Mouse (Mus musculus): ENCODE measurements around the gene Rpl7a. TPM values are rescaled to one million over a fixed set of nuclear protein-coding genes. Genes with fewer than 3 reads are reported as not detected.
A peak's percentile ranks its signal among the peaks of the same experiment; 100 is the strongest.

The Rpl7a gene
- total and polyA plus RNA-seq, 2 experiments = 398 to 721 TPM

DNA sequence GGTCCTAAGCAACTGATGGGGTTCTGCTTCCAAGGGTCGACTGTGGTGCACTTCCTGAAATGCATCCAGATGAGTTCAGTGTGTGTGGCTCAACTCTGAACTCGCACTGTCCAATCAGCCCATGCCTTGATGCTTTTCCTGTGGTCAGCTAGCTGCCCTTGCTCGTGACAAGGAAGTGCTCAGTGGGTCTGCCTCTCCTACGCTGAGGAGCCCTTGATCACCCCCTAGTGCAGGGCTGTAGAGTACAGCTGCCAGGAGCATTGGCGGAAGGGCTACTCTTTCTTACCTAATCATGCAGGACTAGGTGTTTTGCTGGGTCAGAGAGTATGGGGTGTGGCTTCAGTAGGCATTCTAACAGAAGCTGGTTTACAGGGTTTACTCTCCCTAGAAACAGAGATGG lies 31.0 kb downstream of the Rpl7a start:
- H3K27me3 ChIP-seq (ENCODE audit: control insufficient read depth, insufficient read depth, low read length) = no peaks in the 10 kb centered on the region
- no peaks in the 10 kb centered on the region for H3K79me2 ChIP-seq (ENCODE audit: control insufficient read depth, insufficient read depth, low read length)
- no peaks in the 10 kb centered on the region for H3K4me1 ChIP-seq (ENCODE audit: control insufficient read depth, insufficient read depth, low read length)
- no peak for DNase-seq (ENCODE audit: extremely low read depth, low read depth, low spot score)
- no peak overlapping the region for H3K27ac ChIP-seq (replicated peaks; ENCODE audit: insufficient read depth, low read depth, low read length)
- H3K9ac ChIP-seq (ENCODE audit: low read depth, low read length) = no peak overlapping the region
- TF ChIP-seq POLR2A (IDR thresholded peaks at IDR 0.05; ENCODE audit: extremely low read depth, insufficient read depth, low read length) = no peak
- peak; percentile 54 for TF ChIP-seq CTCF (IDR thresholded peaks at IDR 0.05; ENCODE audit: low read depth, low read length)
- 35% methylated on average over 5 of the region's 5 CpGs for WGBS
- no peaks in the 10 kb centered on the region for H3K36me3 ChIP-seq (ENCODE audit: control insufficient read depth, insufficient read depth, low read length)
- H3K4me3 ChIP-seq (ENCODE audit: insufficient read depth, low read depth, low read length) = no peak overlapping the region

- 83% methylated on average over 3 of the region's 3 CpGs for WGBS
- no peak for TF ChIP-seq CTCF (IDR thresholded peaks at IDR 0.05; ENCODE audit: low read depth, low read length)
- no peak for TF ChIP-seq POLR2A (IDR thresholded peaks at IDR 0.05; ENCODE audit: extremely low read depth, insufficient read depth, low read length)
- Histone ChIP-seq H3K36me3 (ENCODE audit: control insufficient read depth, insufficient read depth, low read length) (no peaks in the 10 kb centered on the region), H3K27me3 (ENCODE audit: control insufficient read depth, insufficient read depth, low read length) (no peaks in the 10 kb centered on the region), H3K4me1 (ENCODE audit: control insufficient read depth, insufficient read depth, low read length) (no peaks in the 10 kb centered on the region), H3K27ac (replicated peaks; ENCODE audit: insufficient read depth, low read depth, low read length) (no peak overlapping the region), H3K9ac (ENCODE audit: low read depth, low read length) (no peak overlapping the region), H3K79me2 (ENCODE audit: control insufficient read depth, insufficient read depth, low read length) (no peaks in the 10 kb centered on the region), H3K4me3 (ENCODE audit: insufficient read depth, low read depth, low read length) (no peak overlapping the region)
- no peak for DNase-seq (ENCODE audit: extremely low read depth, low read depth, low spot score)
Measured at GRCm38 (mm10) chr2:26943253-26943652, 32.7 kb downstream of the Rpl7a start.

GRCm38 (mm10) chr2:26950411-26950810 lies 39.8 kb downstream of the Rpl7a start:
- no peaks in the 10 kb centered on the region for H3K79me2 ChIP-seq (ENCODE audit: control insufficient read depth, insufficient read depth, low read length)
- no peaks in the 10 kb centered on the region for H3K4me1 ChIP-seq (ENCODE audit: control insufficient read depth, insufficient read depth, low read length)
- H3K9ac ChIP-seq (ENCODE audit: low read depth, low read length) = no peak overlapping the region
- no peak for DNase-seq (ENCODE audit: extremely low read depth, low read depth, low spot score)
- H3K27ac ChIP-seq (replicated peaks; ENCODE audit: insufficient read depth, low read depth, low read length) = no peak overlapping the region
- no peaks in the 10 kb centered on the region for H3K27me3 ChIP-seq (ENCODE audit: control insufficient read depth, insufficient read depth, low read length)
- peaks cover 14% of the 10 kb centered on the region for H3K36me3 ChIP-seq (ENCODE audit: control insufficient read depth, insufficient read depth, low read length)
- TF ChIP-seq POLR2A (IDR thresholded peaks at IDR 0.05; ENCODE audit: extremely low read depth, insufficient read depth, low read length) = no peak
- TF ChIP-seq CTCF (IDR thresholded peaks at IDR 0.05; ENCODE audit: low read depth, low read length) = no peak
- H3K4me3 ChIP-seq (ENCODE audit: insufficient read depth, low read depth, low read length) = no peak overlapping the region
- WGBS = 91% methylated on average over 2 of the region's 2 CpGs

DNA sequence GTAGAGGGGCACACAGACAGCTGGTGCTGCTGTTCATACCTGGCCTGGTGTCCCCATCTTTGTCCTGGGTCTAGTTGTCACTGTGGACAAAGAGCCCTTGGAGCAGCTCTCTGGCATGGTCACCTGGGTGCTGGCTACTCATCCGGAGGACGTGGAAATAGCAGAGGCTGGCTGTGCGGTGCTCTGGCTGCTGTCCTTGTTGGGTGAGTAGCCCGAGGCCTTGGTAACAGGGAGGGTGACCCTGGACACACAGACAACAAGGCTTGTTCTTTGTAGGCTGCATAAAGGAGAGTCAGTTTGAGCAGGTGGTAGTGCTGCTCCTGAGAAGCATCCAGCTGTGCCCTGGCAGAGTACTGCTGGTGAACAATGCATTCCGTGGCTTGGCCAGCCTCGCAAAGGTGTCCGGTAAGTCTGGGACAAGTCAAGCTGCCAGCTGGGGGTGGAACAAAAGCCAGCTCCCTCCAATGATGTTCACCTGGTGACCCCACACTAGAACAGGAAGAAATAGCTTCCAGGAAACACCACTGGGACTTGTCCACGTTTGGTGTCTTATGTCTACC lies 40.9 kb downstream of the Rpl7a start:
- 90% methylated on average over 8 of the region's 8 CpGs for WGBS
- H3K27me3 ChIP-seq (ENCODE audit: control insufficient read depth, insufficient read depth, low read length) = no peaks in the 10 kb centered on the region
- peaks cover 22% of the 10 kb centered on the region for H3K36me3 ChIP-seq (ENCODE audit: control insufficient read depth, insufficient read depth, low read length)
- DNase-seq (ENCODE audit: extremely low read depth, low read depth, low spot score) = no peak
- H3K79me2 ChIP-seq (ENCODE audit: control insufficient read depth, insufficient read depth, low read length) = no peaks in the 10 kb centered on the region
- H3K9ac ChIP-seq (ENCODE audit: low read depth, low read length) = no peak overlapping the region
- no peaks in the 10 kb centered on the region for H3K4me1 ChIP-seq (ENCODE audit: control insufficient read depth, insufficient read depth, low read length)
- no peak overlapping the region for H3K27ac ChIP-seq (replicated peaks; ENCODE audit: insufficient read depth, low read depth, low read length)
- no peak overlapping the region for H3K4me3 ChIP-seq (ENCODE audit: insufficient read depth, low read depth, low read length)
- no peak for TF ChIP-seq CTCF (IDR thresholded peaks at IDR 0.05; ENCODE audit: low read depth, low read length)
- no peak for TF ChIP-seq POLR2A (IDR thresholded peaks at IDR 0.05; ENCODE audit: extremely low read depth, insufficient read depth, low read length)

DNA sequence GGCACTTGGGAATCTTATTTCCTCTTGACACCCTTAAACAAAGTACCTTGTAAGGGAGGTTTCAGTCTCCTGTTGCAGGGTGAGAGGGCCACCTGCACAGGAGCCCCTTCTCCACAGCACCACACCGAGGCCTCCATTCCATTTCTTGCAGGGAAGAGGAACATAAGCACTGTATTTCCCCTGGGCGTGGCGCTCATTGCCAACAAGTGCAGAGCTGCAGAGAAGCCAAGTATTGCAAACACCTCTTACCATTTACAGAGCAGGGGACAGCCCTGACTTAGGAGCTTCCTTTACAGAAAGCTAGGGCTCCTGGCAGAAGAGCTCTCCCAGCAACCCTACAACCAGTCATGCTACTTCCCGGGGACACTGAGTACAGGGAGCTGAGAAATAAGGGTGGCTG lies 41.6 kb downstream of the Rpl7a start:
- Histone ChIP-seq H3K27me3 (ENCODE audit: control insufficient read depth, insufficient read depth, low read length) (no peaks in the 10 kb centered on the region), H3K79me2 (ENCODE audit: control insufficient read depth, insufficient read depth, low read length) (no peaks in the 10 kb centered on the region), H3K4me1 (ENCODE audit: control insufficient read depth, insufficient read depth, low read length) (peaks cover 5% of the 10 kb centered on the region; the same call in 1 of the 2 replicates), H3K4me3 (ENCODE audit: insufficient read depth, low read depth, low read length) (no peak overlapping the region), H3K9ac (ENCODE audit: low read depth, low read length) (no peak overlapping the region), H3K27ac (replicated peaks; ENCODE audit: insufficient read depth, low read depth, low read length) (no peak overlapping the region), H3K36me3 (ENCODE audit: control insufficient read depth, insufficient read depth, low read length) (peaks cover 22% of the 10 kb centered on the region)
- TF ChIP-seq CTCF (IDR thresholded peaks at IDR 0.05; ENCODE audit: low read depth, low read length) (no peak), POLR2A (IDR thresholded peaks at IDR 0.05; ENCODE audit: extremely low read depth, insufficient read depth, low read length) (no peak)
- no peak for DNase-seq (ENCODE audit: extremely low read depth, low read depth, low spot score)
- WGBS = 86% methylated on average over 4 of the region's 4 CpGs

DNA sequence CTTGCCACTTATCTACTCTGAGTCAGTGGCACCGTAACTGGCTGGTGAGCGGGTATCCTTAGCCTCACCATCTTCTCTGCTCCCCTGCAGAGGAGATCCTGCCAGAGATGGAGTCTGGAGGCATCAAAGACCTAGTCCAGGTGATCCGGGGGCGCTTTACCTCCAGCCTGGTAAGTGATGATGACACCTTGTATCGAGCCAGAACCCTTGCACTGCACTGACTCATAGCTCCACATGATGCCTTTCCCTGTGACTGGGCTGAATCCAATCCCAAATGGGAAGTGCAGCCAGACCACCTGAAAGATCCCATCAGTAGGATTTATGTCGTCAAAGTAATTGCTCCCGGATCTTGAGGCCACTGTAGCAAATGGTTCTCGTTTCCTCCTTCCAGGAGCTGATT lies 42.3 kb downstream of the Rpl7a start:
- no peak for TF ChIP-seq POLR2A (IDR thresholded peaks at IDR 0.05; ENCODE audit: extremely low read depth, insufficient read depth, low read length)
- TF ChIP-seq CTCF (IDR thresholded peaks at IDR 0.05; ENCODE audit: low read depth, low read length) = no peak
- no peak for DNase-seq (ENCODE audit: extremely low read depth, low read depth, low spot score)
- H3K9ac ChIP-seq (ENCODE audit: low read depth, low read length) = no peak overlapping the region
- no peak overlapping the region for H3K27ac ChIP-seq (replicated peaks; ENCODE audit: insufficient read depth, low read depth, low read length)
- no peak overlapping the region for H3K4me3 ChIP-seq (ENCODE audit: insufficient read depth, low read depth, low read length)
- H3K27me3 ChIP-seq (ENCODE audit: control insufficient read depth, insufficient read depth, low read length) = no peaks in the 10 kb centered on the region
- 92% methylated on average over 8 of the region's 8 CpGs for WGBS
- H3K4me1 ChIP-seq (ENCODE audit: control insufficient read depth, insufficient read depth, low read length) = peaks cover 7% of the 10 kb centered on the region; the same call in 1 of the 2 replicates
- H3K79me2 ChIP-seq (ENCODE audit: control insufficient read depth, insufficient read depth, low read length) = no peaks in the 10 kb centered on the region
- H3K36me3 ChIP-seq (ENCODE audit: control insufficient read depth, insufficient read depth, low read length) = peaks cover 22% of the 10 kb centered on the region
